Mouse (Mus musculus) heart, adult 18-20 months (tissue): ENCODE results near the gene Vcp. TPM values are rescaled to one million over a fixed set of nuclear protein-coding genes. Genes with fewer than 3 reads are reported as not detected.

Experiments used
- DNase-seq, 2 experiments: peaks; one replicate each; pipeline ENCODE4 v3.0.0; 2021 to 2022; ENCODE audit warnings: mixed read lengths in 1 of 2
- long read RNA-seq, 2 experiments: library from polyadenylated mRNA; stranded (forward); transcript quantifications; one replicate each; pipeline ENCODE4 v2.0.0; 2021
- total RNA-seq, 2 experiments: library from RNA; stranded (reverse); gene quantifications; 2 replicates each; pipeline ENCODE4 v1.2.3; 2021

The Vcp gene
- 100 to 1,000 TPM; 272 to 273 TPM for total RNA-seq
- long read RNA-seq, experiment 1, transcript Vcp-201 (17 exons, 3,316 nt), result major isoform, 329 of 367 reads
- long read RNA-seq, experiment 1, partial matches to known transcripts, result 23 of 367 reads
- long read RNA-seq, experiment 1, other reads (novel, unspliced or antisense), result 15 of 367 reads
- long read RNA-seq, experiment 2, transcript Vcp-201 (17 exons, 3,316 nt), result major isoform, 160 of 183 reads
- long read RNA-seq, experiment 2, partial matches to known transcripts, result 16 of 183 reads
- long read RNA-seq, experiment 2, other reads (novel, unspliced or antisense), result 7 of 183 reads

GRCm38 (mm10) chr4:43000141-43000986 lies at the start of gene Vcp:
Gene Vcp (minus strand): TSS chr4:43000507.
- peak; percentile 99 for DNase-seq

- DNase-seq, result peak; percentile 88 to 89
Measured at GRCm38 (mm10) chr4:43047231-43047630, 46.9 kb upstream of the Vcp start.

GRCm38 (mm10) chr4:43046607-43047006 lies 46.3 kb upstream of the Vcp start:
- DNase-seq, result no peak

- DNase-seq, result peak; percentile 99 to 100
Measured at GRCm38 (mm10) chr4:43045659-43046302, 45.5 kb upstream of the Vcp start, which contains the start of gene Fam214b. Gene Fam214b (minus strand): TSS chr4:43046220.

DNA sequence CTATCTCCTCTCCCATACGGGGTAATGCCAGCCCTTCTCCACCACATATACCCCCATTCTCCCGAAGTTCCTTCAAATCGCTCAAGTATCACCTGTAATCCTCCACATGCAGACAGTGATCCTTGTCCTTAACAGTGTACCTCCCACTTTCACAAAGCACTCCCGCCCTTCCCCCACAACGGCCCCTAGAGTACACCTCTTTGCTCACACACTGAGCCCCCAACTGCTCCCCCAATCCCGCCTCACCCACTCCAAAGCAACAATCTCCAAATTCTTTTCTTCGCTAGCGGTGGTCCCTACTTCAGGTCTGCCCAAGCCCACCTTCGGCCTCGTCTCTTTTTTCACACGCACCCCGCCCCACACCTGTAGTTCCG lies 45.0 kb upstream of the Vcp start:
- no peak for DNase-seq

GRCm38 (mm10) chr4:43044673-43045072 lies 44.4 kb upstream of the Vcp start:
- peak; percentile 56 to 84 for DNase-seq

- peak; percentile 65 to 87 for DNase-seq
Measured at GRCm38 (mm10) chr4:43043644-43044357, 43.5 kb upstream of the Vcp start.

GRCm38 (mm10) chr4:43040881-43041547 lies 40.7 kb upstream of the Vcp start:
- no peak for DNase-seq

GRCm38 (mm10) chr4:43040114-43040572 lies 39.8 kb upstream of the Vcp start:
- DNase-seq, result peak; percentile 96 to 98

- no peak for DNase-seq
Measured at GRCm38 (mm10) chr4:43039609-43040008, 39.3 kb upstream of the Vcp start.

- peak; percentile 54 to 55 for DNase-seq
Measured at GRCm38 (mm10) chr4:43038567-43039495, 38.5 kb upstream of the Vcp start.

DNA sequence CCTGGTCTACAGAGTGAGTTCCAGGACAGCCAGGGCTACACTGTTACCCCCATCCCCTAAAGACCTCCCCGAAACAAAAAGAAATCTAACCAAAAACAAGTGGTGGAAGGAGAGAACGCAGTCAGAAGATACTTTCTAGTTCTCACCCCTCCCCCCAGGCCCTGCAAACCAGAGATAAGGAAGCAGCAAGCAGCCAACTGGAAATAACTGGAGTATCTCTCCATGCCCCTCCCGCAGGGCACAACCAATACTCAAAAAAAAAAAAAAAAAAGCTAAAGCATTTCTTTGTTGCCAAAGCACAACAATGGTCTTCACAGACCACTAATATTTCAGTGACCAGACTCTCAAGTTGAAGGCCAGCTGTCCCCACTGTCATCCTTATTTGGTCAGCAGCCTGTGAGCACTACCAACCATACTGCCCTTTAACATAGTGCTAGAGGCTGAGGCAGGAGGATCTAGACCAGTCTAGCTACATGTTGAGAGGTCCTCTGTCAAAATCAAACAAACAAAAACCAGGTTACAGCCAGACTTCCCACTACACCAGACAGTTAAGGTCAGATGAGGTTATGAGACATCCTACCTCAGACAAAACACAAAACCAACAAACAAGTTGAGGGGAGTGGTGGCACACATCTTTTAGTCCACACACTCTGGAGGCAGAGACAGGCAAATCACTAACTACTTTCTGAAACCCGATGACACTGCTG lies 37.7 kb upstream of the Vcp start:
- no peak for DNase-seq

DNA sequence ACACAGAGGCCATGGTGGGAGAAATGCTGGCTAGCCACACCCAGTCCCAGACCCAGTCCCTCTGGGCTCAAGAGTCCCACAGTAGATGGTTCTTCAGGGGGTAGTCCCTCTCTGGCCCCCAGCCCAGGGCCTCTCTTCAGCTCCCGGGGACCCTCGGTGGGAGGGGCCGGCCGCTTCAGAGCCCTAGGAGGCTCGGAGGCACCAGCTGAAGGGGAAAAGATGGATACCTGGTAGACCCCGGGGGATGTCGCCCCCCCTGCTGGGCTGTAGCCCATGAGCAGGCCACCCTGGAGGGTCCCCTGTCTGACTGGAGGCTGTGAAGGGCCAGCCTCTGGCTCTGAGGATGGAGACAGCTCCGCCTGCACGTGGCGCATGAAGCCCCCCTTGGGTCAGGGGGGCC lies 36.0 kb upstream of the Vcp start:
- DNase-seq, result no peak

GRCm38 (mm10) chr4:43035851-43036250 lies 35.5 kb upstream of the Vcp start:
- DNase-seq, result no peak

DNA sequence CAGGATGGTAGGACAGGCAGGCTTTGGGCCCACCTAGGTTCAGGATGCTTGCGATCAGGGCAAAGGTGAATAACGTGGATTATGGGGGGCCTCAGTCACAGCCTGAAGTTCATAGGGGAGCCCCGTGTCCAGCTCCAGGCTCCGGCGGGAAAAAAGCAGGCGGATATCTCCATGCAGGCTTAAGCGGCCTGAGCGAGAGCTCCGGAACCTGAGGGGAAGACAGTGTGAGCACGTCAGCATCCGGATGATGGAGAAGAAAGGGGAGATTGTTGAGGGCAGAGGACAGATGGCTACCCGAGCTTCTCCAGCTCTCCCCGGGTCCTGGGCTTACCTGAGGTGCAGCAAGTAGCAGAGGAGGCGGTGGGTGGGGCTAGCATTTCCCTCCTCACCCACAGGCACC lies 33.2 kb upstream of the Vcp start:
- no peak for DNase-seq

- DNase-seq, result no peak
Measured at GRCm38 (mm10) chr4:43032501-43032900, 32.2 kb upstream of the Vcp start.

DNA sequence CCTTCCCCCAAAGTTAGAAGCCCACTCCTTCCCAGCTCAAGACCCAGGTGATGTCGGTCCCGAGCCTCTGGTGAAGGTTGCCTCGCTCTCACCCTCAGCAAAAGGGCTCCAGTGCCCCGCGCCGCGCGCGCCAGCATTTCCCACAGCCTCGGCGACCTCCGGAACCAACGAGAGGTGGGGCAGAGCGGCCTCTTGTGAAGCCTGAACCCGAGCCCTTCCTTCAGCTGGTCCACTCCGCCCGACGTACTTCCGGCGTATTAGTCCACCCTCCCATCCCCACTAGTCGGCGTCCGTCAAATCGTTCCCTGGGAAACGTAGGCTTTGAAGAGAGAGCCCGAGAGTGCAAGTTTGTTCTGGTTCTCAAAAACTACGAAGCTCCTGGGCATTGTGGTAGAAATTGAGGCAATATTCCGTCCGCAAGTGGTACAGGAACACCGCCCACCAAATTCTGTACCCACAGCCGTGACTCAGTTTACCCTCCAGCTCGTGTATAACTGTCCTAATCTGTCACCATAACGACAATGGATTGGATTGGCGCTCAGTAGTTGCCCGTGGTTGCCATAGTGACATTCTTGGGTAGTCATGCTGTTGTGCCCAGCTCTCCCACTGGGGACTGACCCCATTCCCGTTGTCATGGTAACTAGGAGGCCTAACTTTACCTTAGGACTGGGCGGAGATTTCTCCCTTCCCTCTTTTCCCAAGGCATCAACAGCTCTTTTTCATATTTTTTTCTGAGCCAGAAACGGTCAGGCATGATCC lies 31.1 kb upstream of the Vcp start, which contains the start of gene Stoml2:
Stoml2 (minus strand) TSS at position 474 of the 759 bp plus-strand sequence.
- peak; percentile 95 for DNase-seq

GRCm38 (mm10) chr4:43030780-43031230 lies 30.5 kb upstream of the Vcp start:
- no peak for DNase-seq

DNA sequence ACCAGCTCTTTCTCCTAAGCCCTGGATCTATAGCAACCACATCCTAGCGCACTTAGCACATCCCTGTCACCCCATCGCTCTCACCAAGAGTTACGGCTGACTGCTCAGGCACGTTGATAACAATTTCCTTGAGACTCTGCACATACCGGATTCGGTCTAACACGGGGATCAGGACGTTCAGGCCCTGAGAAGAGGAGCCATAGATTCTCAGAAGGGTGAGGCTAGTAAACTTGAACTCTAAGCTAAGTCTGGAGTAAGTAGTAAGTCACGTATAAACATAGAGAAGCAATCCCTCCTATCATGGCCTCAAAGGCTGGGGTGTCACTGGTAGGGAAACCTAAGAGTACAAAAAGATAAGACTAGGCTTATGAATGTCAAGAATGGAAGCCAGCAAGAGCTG lies 30.0 kb upstream of the Vcp start:
- DNase-seq, result no peak
